Mouse (Mus musculus) CH12.LX (cell line): ENCODE data around the gene Stk32b. TPM values are rescaled to one million over a fixed set of nuclear protein-coding genes. Genes with fewer than 3 reads are reported as not detected.

ENCODE experiments used
- DNase-seq: peaks from one replicate; pipeline ENCODE4 v3.0.0-alpha.2; 2013; ENCODE audit errors: extremely low read depth
- H3K27ac ChIP-seq: 2 replicates; pipeline ENCODE4 v1.5.1; 2012; ENCODE audit warnings: low read depth, mild to moderate bottlenecking, control low read depth, moderate library complexity; ENCODE audit not compliant: insufficient read depth
- H3K27me3 ChIP-seq: replicated peaks from 2 replicates; pipeline ENCODE3; 2012; ENCODE audit warnings: inconsistent platforms
- H3K36me3 ChIP-seq, 2 experiments: replicated peaks in 1 of 2; 2 replicates each; pipeline versions ENCODE3 to v1.6.1; 2012; ENCODE audit warnings: inconsistent platforms in 1 of 2, low read length in 1 of 2, mild to moderate bottlenecking in 1 of 2, mixed read lengths in 1 of 2, moderate library complexity in 1 of 2; ENCODE audit not compliant: control insufficient read depth in 1 of 2, insufficient read depth in 1 of 2
- H3K4me1 ChIP-seq, 2 experiments: 2 replicates each; pipeline ENCODE4 v1.6.1; 2012; ENCODE audit warnings: inconsistent platforms in 1 of 2, moderate library complexity in 1 of 2; ENCODE audit not compliant: insufficient read depth in 2 of 2, control insufficient read depth in 1 of 2
- H3K4me2 ChIP-seq: 2 replicates; pipeline ENCODE4 v1.6.1; 2012; ENCODE audit warnings: low read depth, mild to moderate bottlenecking, control low read depth; ENCODE audit not compliant: poor library complexity, insufficient read depth, severe bottlenecking
- H3K4me3 ChIP-seq, 3 experiments: fragments of 150-350 bp in 1 of 3; sonication (generic) in 1 of 3; replicated peaks in 1 of 3; 2 replicates each; pipeline versions ENCODE3 to v1.5.1; 2011 to 2012; ENCODE audit warnings: low read depth in 2 of 3, low read length in 2 of 3, mild to moderate bottlenecking in 2 of 3, moderate library complexity in 2 of 3, control low read depth in 1 of 3, improper control_type of control experiment in 1 of 3, inconsistent platforms in 1 of 3, mixed read lengths in 1 of 3; ENCODE audit not compliant: poor library complexity in 1 of 3
- H3K79me2 ChIP-seq: replicated peaks from 2 replicates; pipeline ENCODE4 v1.6.1; 2012; ENCODE audit warnings: mild to moderate bottlenecking, moderate library complexity; ENCODE audit not compliant: control insufficient read depth, poor library complexity, insufficient read depth, severe bottlenecking; ENCODE audit errors: extremely low read depth
- H3K9ac ChIP-seq: 2 replicates; pipeline ENCODE4 v1.6.1; 2012; ENCODE audit warnings: low read depth, mild to moderate bottlenecking, control low read depth, moderate library complexity; ENCODE audit not compliant: insufficient read depth
- H3K9me3 ChIP-seq: replicated peaks from 2 replicates; pipeline ENCODE3; 2012; ENCODE audit warnings: low read length, inconsistent platforms, mixed read lengths
- BHLHE40 ChIP-seq: IDR thresholded peaks from 2 replicates; pipeline ENCODE4 v1.6.1; 2011; ENCODE audit warnings: mild to moderate bottlenecking, low read depth, low read length, improper control_type of control experiment
- CHD1 ChIP-seq: IDR thresholded peaks from 2 replicates; pipeline ENCODE4 v1.6.1; 2012; ENCODE audit warnings: low read depth, low read length, improper control_type of control experiment, inconsistent platforms
- CHD2 ChIP-seq: IDR thresholded peaks from 2 replicates; pipeline ENCODE4 v1.6.1; 2011; ENCODE audit warnings: low read length, improper control_type of control experiment
- CTCF ChIP-seq, 2 experiments: IDR thresholded peaks in 1 of 2; conservative IDR thresholded peaks in 1 of 2; 2 replicates each; pipeline ENCODE4 v1.5.1; 2011 to 2012; ENCODE audit warnings: low read depth in 2 of 2, low read length in 2 of 2, improper control_type of control experiment in 1 of 2, inconsistent platforms in 1 of 2, mild to moderate bottlenecking in 1 of 2, moderate library complexity in 1 of 2
- ETS1 ChIP-seq: conservative IDR thresholded peaks from 2 replicates; pipeline ENCODE4 v1.6.1; 2012; ENCODE audit warnings: low read depth, mild to moderate bottlenecking, inconsistent platforms, low read length, improper control_type of control experiment, moderate library complexity
- IRF4 ChIP-seq: IDR thresholded peaks from 2 replicates; pipeline ENCODE4 v1.6.1; 2014; ENCODE audit warnings: low read depth, mild to moderate bottlenecking, inconsistent platforms, low read length, improper control_type of control experiment
- JUND ChIP-seq: conservative IDR thresholded peaks from 2 replicates; pipeline ENCODE4 v1.6.1; 2011; ENCODE audit warnings: low read depth, low read length, improper control_type of control experiment
- KAT2A ChIP-seq: IDR thresholded peaks from 2 replicates; pipeline ENCODE4 v1.6.1; 2012; ENCODE audit warnings: low read length, improper control_type of control experiment, inconsistent platforms; ENCODE audit not compliant: insufficient replicate concordance
- MAFK ChIP-seq: IDR thresholded peaks from 2 replicates; pipeline ENCODE4 v1.6.1; 2011; ENCODE audit warnings: low read length, improper control_type of control experiment; ENCODE audit not compliant: insufficient replicate concordance
- MAZ ChIP-seq: IDR thresholded peaks from 2 replicates; pipeline ENCODE4 v1.6.1; 2012; ENCODE audit warnings: low read depth, mild to moderate bottlenecking, inconsistent platforms, low read length, improper control_type of control experiment, moderate library complexity
- MEF2A ChIP-seq: IDR thresholded peaks from 2 replicates; pipeline ENCODE4 v1.6.1; 2014; ENCODE audit warnings: low read depth, mild to moderate bottlenecking, inconsistent platforms, low read length, improper control_type of control experiment, borderline replicate concordance
- NRF1 ChIP-seq: IDR thresholded peaks from 2 replicates; pipeline ENCODE4 v1.6.1; 2014; ENCODE audit warnings: low read depth, mild to moderate bottlenecking, inconsistent platforms, low read length, improper control_type of control experiment, moderate library complexity
- PAX5 ChIP-seq: IDR thresholded peaks from 2 replicates; pipeline ENCODE4 v1.6.1; 2012; ENCODE audit warnings: low read length, inconsistent platforms, mixed read lengths
- RCOR1 ChIP-seq: conservative IDR thresholded peaks from 2 replicates; pipeline ENCODE4 v1.6.1; 2012; ENCODE audit warnings: low read depth, mild to moderate bottlenecking, inconsistent platforms, low read length, improper control_type of control experiment
- SMC3 ChIP-seq: IDR thresholded peaks from 2 replicates; pipeline ENCODE4 v1.6.1; 2011; ENCODE audit warnings: low read depth, low read length, improper control_type of control experiment
- TBP ChIP-seq: conservative IDR thresholded peaks from 2 replicates; pipeline ENCODE4 v1.6.1; 2011; ENCODE audit warnings: low read depth, low read length, improper control_type of control experiment
- ZKSCAN1 ChIP-seq: IDR thresholded peaks from 2 replicates; pipeline ENCODE4 v1.6.1; 2012; ENCODE audit warnings: low read depth, inconsistent platforms, low read length, improper control_type of control experiment, borderline replicate concordance
- ZNF384 ChIP-seq: IDR thresholded peaks from 2 replicates; pipeline ENCODE4 v1.6.1; 2012; ENCODE audit warnings: low read depth, low read length, improper control_type of control experiment, inconsistent platforms
- dilution Hi-C: fragments of 300-500 bp; cut with MboI; formaldehyde crosslinking; loops from 2 replicates; pipeline ENCODE4 v1.14.3; 2020; ENCODE audit warnings: low sequenced_read_pairs; ENCODE audit not compliant: extremely low pct_unique_long_range_greater_than_20kb, extremely low pct_ligation_motif_present
- in situ Hi-C: fragments of 300-500 bp; cut with MboI; formaldehyde crosslinking; loops from 3 replicates; pipeline ENCODE4 v1.14.3; 2019; ENCODE audit warnings: low sequenced_read_pairs, low pct_ligation_motif_present, low pct_unique_long_range_greater_than_20kb, mixed read lengths
- polyA plus RNA-seq: library from polyadenylated mRNA; unstranded; fragments of >175 nt; gene quantifications from 2 replicates; pipeline ENCODE4 v1.2.1, GENCODE M21; 2012; ENCODE audit warnings: low read depth; ENCODE audit not compliant: insufficient read length
- total RNA-seq, 2 experiments: library from RNA; depleted of rRNA; stranded (reverse); fragments of 300-350 nt in 1 of 2; fragments of >200 nt in 1 of 2; gene quantifications; 2 replicates each; pipeline ENCODE4 v1.2.3; 2012 to 2014

Stk32b gene
- total and polyA plus RNA-seq, 3 experiments, result not detected

DNA sequence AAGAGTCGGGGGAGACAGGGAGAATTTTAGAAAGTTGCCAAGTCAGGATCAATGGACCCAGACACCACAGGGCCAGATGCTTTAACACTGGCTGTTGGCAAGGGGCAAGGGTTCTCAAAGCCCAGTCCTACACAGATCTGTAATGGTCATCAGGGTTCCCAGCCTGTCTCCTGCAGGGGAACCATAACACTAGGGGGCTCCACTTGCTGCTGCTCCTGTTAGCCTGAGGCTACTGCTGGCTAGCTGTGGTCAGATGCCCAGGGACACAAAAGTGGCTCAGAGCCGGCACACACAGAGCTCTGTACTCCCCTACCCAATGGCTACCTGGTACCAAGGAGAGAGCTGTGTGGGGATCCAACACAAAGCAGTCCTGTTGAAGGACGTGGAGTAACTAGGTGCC lies 281.6 kb downstream of the Stk32b start:
- no peak for DNase-seq
- dilution Hi-C loops, result no loop called here
- H3K4me2 ChIP-seq, result no peak overlapping the region

DNA sequence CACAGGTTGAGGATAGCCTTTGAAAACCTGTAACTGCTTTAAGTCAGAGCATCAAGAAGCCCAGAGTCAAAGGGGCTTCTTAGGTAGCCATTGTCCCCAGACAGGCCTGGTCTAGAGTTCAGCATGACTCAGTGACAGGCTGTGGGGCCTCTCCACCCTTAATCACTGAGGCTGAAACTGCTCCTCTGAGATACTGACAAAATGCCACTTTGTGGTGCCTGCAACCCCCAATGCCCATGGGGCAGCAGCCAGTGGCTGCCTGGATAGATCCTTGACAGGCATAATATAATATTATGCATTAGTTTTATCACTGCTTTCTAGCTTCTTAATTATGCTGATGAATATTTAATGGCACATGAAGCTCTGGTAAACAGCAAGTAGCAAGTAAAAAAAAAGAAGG lies 289.8 kb downstream of the Stk32b start:
- Histone ChIP-seq H3K79me2 (no peaks in the 10 kb centered on the region), H3K4me2 (no peak overlapping the region), H3K4me1 (no peaks in the 10 kb centered on the region), H3K9ac (no peak overlapping the region), H3K27ac (no peak overlapping the region), H3K4me3 (no peak overlapping the region), H3K9me3 (no peaks in the 10 kb centered on the region), H3K27me3 (peaks cover 26% of the 10 kb centered on the region), H3K36me3 (no peaks in the 10 kb centered on the region)
- TF ChIP-seq MAFK (no peak), ZNF384 (no peak), ETS1 (no peak), CHD2 (no peak), IRF4 (no peak), PAX5 (no peak)
- in situ Hi-C loops (no loop called here), dilution Hi-C loops (no loop called here)
- no peak for DNase-seq

More for the DNA sequence above, 281.6 kb downstream of the Stk32b start:
- in situ Hi-C loops, result no loop called here
- peaks cover 3% of the 10 kb centered on the region for H3K9me3 ChIP-seq
- TF ChIP-seq NRF1 (no peak), CTCF (conservative IDR thresholded peaks at IDR 0.05 in 1 of 2, IDR thresholded peaks at IDR 0.05 in 1 of 2; ENCODE audit: low read depth in 2 of 2, low read length in 2 of 2) (0 out of 4 replicates have a peak, but pooled peaks of 1 of the 2 experiments have one; percentile 22), TBP (no peak), KAT2A (no peak), PAX5 (no peak), ZKSCAN1 (no peak), MAFK (no peak), CHD1 (no peak), MAZ (no peak), JUND (no peak), BHLHE40 (no peak), SMC3 (peak; percentile 18; the same call in 1 of the 2 replicates), RCOR1 (no peak), ZNF384 (no peak), CHD2 (no peak), MEF2A (no peak)
- no peaks in the 10 kb centered on the region for H3K4me1 ChIP-seq
- H3K27me3 ChIP-seq, result peaks cover 15% of the 10 kb centered on the region
- H3K79me2 ChIP-seq, result no peaks in the 10 kb centered on the region
- H3K36me3 ChIP-seq, result no peaks in the 10 kb centered on the region
- H3K4me3 ChIP-seq, result no peak overlapping the region
- no peak overlapping the region for H3K9ac ChIP-seq
- H3K27ac ChIP-seq, result no peak overlapping the region
